Mouse (Mus musculus): ENCODE measurements around the gene Tifa. TPM values are rescaled to one million over a fixed set of nuclear protein-coding genes. Genes with fewer than 3 reads are reported as not detected.
A peak's percentile ranks its signal among the peaks of the same experiment; 100 is the strongest.
"Not testable (repeated sequence)": the region's sequence is repeated elsewhere in the genome, so short reads cannot be mapped to it uniquely, and the experiment has no call there.

Tifa gene
- polyA plus RNA-seq (2017; shearing (Covaris generic)) = under 1 TPM in 1 of 2 experiments, not detected in 1; 0.38 TPM

DNA sequence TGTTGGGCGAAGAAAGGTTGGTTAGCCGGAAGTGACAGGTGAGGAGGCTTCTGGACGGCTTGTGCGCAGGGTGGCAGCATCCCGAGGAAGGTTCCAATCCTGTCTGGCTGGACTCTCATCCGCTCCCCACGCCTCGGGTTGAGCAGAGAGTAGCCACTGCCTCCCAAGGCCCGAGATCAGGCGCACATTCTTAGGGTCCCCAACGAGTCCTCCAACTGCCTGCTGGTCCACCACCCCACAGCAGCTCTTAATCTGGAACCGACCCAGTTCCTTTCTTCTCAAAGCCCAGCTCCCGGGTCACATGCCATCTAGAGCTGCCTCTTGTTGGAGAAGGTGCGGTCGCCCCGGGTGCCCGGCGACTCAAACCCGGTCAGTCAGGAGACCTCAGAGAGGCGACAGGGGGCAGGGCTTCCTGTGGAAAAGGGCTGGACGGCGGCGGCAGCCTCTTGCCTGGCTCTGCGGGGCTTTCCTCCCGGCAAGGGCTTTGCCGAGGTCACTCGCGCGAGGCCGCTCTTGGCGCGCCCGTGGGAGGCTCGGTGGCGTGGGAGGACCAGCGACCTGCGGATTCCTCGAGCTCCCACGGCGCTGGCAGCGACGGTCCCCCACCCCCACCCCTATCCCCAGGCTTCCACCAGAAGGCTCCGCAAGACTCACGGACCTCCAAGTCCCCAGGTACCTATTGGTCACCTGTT lies at the start of gene Tifa:
Gene Tifa, plus strand, starts transcription at position 306 of the 692 bp plus-strand sequence.
- ATAC-seq = peak; percentile 26

- ATAC-seq = no peak
These were observed 48.1 kb upstream of the Tifa start for GRCm38 (mm10) chr3:127741473-127741872.

DNA sequence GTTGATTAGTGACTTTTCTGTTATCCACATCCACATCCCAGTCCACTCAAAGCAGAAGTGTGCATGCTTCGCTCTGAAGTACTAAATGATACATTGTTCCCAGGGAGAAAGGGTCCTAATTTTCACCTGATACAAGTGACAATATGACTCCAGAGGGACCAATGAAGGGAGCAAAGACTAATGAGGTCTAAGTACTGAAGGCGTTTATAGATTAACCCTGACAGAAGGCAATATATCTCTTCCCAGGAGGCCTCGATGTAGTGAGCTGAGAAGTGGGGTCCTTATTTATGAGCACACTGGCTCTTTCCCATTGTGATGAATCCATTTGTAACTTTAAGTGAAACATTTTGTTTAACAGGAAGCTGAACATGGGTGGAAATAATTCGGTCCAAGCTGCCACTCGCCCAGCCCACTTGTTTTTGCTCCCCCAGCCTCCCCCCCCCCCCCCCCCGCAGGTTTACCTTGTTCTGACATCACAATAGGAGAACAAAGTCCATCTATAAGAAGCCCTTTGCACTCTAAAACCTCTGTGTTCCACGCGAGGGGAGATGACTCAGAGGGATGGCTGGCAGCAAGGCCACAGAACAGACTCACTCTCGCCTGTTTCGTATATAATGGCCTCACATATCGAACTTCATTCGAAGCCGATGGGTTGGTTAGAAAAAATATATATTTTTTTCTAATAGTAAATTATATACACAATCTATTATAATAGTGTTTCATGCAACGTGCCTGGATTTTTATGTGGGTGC lies 45.8 kb upstream of the Tifa start:
- ATAC-seq = no peak

- ATAC-seq = no peak
These were observed 44.1 kb upstream of the Tifa start for GRCm38 (mm10) chr3:127745504-127745903.

- no peak for ATAC-seq
These were observed 43.5 kb upstream of the Tifa start for GRCm38 (mm10) chr3:127745911-127746640.

- ATAC-seq = no peak
These were observed 41.0 kb upstream of the Tifa start for GRCm38 (mm10) chr3:127748644-127749043.

- no peak for ATAC-seq
These were observed 40.3 kb upstream of the Tifa start for GRCm38 (mm10) chr3:127749266-127749665.

DNA sequence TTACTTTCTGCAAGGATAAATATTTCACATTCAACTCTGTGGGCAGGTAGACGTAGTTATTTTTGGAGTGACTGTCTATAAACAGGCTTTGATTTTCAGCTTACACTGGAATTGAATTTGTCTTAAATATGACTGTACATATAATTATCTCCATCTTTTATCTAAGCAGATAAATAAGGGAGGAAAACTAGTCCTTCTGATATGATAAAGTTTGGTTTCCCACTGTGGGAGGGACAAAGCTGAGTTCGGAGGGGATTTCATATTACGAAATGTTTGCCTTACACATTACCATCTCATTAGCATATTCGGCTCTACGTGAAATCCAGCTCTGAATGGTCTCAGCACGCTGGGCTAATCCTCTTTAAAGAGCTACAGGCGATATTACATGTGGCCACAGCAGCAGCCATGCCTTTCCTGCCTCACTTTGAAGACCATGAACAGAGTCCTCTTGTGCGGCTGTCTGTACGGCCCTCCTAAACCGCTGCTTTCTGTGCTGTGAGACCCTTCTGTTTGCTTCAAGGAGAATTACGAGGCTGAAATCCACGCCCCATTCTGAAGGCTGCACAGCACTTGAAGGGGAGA lies 39.5 kb upstream of the Tifa start:
- ATAC-seq = no peak

GRCm38 (mm10) chr3:127756458-127756857 lies 33.1 kb upstream of the Tifa start:
- ATAC-seq = no peak

DNA sequence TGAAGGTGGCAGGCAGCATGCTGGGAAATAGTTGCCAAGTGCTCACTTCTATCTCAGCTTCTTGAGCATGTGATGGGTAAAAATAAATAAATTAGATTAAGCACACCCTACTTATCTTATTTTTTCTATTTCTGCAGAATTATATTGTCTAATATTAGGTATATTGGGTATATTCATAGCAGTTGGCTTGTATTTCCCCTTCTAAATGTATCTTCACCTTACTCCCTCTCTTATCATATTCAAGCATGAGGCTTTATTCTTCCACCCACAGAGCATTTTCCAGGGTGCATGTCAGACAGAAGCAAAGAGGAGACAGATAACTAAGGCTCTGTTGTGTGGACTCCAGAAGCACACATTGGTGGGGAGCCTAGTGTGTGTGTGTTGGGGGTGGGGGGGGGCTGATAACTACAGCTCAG lies 31.7 kb upstream of the Tifa start:
- ATAC-seq = no peak

- ATAC-seq = no peak
These were observed 30.8 kb upstream of the Tifa start for GRCm38 (mm10) chr3:127758806-127759205.

DNA sequence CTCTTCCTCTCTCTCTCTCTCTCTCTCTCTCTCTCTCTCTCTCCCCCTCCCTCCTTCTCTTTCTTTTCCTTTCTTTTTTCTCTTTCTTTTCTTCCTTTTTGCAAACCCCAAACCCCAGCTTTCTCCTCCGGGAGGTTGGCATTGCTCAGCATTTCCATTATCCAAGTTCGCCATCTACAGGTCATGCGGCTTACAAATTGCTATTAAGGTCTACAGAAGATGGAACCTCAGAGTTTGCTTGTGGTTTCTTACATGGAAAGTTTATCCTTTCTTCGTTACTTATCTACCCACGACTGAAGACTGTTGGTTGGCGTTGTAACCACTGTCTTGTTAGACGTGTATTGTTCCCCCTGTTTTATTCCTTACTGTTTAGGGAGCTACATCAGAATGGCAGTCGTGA lies 30.4 kb upstream of the Tifa start:
- ATAC-seq = peak; percentile 42

GRCm38 (mm10) chr3:127762403-127762802 lies 27.2 kb upstream of the Tifa start:
- ATAC-seq = no peak

GRCm38 (mm10) chr3:127763076-127763612 lies 26.5 kb upstream of the Tifa start:
- peak; percentile 96 for ATAC-seq

DNA sequence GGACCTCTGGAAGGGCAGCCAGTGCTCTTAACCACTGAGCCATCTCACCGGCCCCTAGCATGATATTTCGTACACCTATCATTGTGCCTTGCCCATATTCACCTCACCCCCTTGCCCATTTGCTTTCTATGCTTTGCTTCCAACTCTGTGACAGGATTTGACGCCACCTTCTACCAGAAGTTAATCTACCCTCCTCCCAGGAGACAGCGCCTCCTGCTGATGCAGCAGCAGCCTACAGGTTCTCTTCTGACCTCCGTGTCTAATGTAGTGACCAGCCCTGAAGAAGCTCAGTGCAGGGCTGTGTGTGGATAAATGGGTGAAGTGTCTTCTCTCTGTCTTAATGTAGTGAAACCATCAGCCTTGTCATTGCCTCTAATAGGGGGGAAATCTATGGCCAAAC lies 25.1 kb upstream of the Tifa start:
- no peak for ATAC-seq

DNA sequence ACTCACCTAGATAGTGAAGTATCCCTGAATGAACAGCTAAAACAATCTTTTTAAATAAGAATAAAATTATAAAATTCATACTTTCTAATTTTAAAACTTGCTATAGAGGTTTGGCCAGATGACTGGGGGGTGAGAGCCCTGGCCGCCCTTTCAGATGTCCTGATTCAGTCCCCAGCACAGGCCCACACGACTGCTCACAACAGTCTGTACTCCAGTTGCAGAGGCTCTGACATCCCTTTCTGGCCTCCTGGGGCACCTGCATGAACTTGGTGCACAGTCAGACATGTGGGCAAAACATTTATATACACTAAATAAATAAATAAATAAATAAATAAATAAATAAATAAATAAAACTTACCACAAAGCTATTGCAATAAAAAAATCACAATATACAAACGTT lies 23.6 kb upstream of the Tifa start:
- ATAC-seq = no peak

DNA sequence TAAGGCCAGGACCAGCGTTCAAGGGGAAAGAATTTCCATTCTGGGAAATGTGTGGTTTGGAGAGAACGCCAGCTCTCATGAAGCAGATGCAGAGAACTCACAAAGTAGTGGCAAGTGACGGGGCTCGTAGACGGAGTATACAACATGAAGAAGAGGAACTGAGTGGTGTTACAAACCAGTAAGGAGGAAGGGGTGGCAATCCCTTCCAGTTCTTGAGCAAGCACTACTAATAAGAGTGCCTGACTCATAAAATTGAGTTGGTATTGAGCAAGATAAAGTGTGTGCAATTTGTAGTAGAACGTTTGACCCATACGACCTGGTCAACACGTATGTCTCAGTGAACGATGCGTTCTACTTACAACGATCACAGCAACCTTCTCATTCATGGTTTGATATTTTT lies 20.5 kb upstream of the Tifa start:
- no peak for ATAC-seq

DNA sequence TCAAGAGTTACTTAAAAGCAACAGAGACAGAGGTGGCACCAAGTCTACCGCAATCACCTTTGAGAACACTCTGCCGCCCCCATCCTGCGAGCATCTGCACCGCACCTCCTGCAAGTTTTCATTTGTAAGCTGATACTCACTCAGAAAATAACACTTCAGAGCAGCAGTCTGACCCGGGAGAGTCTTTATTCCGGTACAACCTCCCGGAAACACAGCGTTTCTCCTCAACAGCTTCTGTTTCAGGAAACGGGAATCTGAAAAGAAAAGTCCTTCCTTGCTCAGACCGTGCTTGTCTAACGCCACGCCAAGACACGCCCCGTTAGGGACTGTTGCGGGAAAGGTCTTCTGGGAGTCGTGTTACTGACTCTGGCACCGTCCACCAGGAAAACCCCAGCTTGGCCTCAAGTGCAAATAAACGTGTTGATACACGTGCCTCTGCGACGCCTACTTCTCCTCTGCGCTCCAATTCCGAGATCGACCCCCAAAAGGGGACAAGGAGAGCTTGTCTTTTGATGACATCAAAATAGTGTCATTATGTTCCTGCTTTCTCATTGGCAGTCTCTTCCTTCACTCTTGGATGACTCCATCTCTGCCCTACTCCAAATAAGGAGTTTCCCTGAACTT lies 9.5 kb upstream of the Tifa start, which contains the start of gene Alpk1:
Gene Alpk1, minus strand, starts transcription at position 507 of the 624 bp plus-strand sequence.
- ATAC-seq = peak; percentile 91

DNA sequence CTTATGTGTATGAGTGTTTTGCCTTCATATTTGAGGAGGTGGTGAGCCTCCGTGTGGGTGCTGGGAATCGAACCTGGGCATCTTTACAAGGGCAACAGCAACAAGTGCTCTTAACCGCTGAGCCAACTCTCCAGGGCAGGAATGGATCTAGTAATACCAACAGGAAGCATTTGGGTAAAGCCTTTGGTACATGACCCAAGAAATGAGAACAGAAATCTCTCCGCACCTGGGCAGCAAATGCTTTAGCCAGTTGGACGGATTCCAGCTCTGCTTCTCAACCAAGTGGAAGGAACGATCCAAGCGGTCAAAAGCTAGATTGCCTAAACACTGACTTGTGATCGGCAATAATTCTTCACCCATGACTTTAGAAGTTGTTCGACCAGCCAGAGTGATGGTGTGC lies 8.7 kb upstream of the Tifa start:
- ATAC-seq = no peak

GRCm38 (mm10) chr3:127782921-127783320 lies 6.7 kb upstream of the Tifa start:
- ATAC-seq = no peak

DNA sequence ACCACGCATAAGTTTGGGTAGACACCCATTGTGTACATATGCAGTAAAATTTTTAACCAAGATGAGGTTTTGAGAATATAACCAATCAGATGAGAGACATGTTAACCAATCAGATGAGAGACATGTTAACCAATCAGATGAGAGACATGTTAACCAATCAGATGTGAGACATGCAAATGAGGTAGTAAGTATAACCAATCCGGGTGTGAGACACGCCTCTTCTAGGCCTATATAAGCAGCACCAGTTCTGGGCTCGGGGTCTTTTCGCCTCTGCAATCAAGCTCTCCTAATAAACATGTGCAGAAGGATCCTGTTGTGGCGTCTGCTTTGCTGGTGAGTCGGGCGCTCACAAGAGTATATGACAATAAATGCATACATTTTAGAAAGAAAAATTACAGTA lies 5.9 kb upstream of the Tifa start:
- ATAC-seq = not testable (repeated sequence)

- no peak for ATAC-seq
These were observed 2.6 kb upstream of the Tifa start for GRCm38 (mm10) chr3:127787032-127787431.

Data from CD4-positive, CD25-positive, alpha-beta regulatory T cell, adult 4 months (primary cell).